Mouse (Mus musculus): Measurements from ENCODE around the gene Atg4d. TPM values are rescaled to one million over a fixed set of nuclear protein-coding genes. Genes with fewer than 3 reads are reported as not detected.

Gene Atg4d
- polyA plus RNA-seq, 1 experiment from 2014 or later: 31.9 TPM

GRCm38 (mm10) chr9:21313394-21313793, 48.3 kb downstream of the Atg4d start:
- no peak overlapping the region for H3K9ac ChIP-seq (ENCODE audit: low read length)
- ATAC-seq (ENCODE audit: insufficient number of reproducible peaks, low FRiP score, low TSS enrichment, low read depth) (no peak), DNase-seq (ENCODE audit: low spot score) (peak; percentile 93)
- no peaks in the 10 kb centered on the region for H3K36me3 ChIP-seq (ENCODE audit: control insufficient read depth, insufficient read depth, low read length)
- H3K27me3 ChIP-seq (ENCODE audit: control insufficient read depth, insufficient read depth, low read length): peaks cover 18% of the 10 kb centered on the region
- no peak overlapping the region for H3K4me3 ChIP-seq (ENCODE audit: low read depth, low read length)
- no peaks in the 10 kb centered on the region for H3K9me3 ChIP-seq (ENCODE audit: control insufficient read depth, low read length)
- no peaks in the 10 kb centered on the region for H3K4me1 ChIP-seq (ENCODE audit: control insufficient read depth, insufficient read depth, low read length)
- H3K4me2 ChIP-seq (ENCODE audit: low read depth, severe bottlenecking): no peak overlapping the region
- no peak overlapping the region for H3K27ac ChIP-seq (replicated peaks; ENCODE audit: low read depth, low read length)
- 7% methylated on average over 11 of the region's 11 CpGs for WGBS

GRCm38 (mm10) chr9:21314367-21315140, 49.5 kb downstream of the Atg4d start:
- Histone ChIP-seq H3K4me3 (ENCODE audit: low read depth, low read length) (no peak overlapping the region), H3K4me1 (ENCODE audit: control insufficient read depth, insufficient read depth, low read length) (no peaks in the 10 kb centered on the region), H3K9me3 (ENCODE audit: control insufficient read depth, low read length) (no peaks in the 10 kb centered on the region), H3K9ac (ENCODE audit: low read length) (no peak overlapping the region), H3K4me2 (ENCODE audit: low read depth, severe bottlenecking) (no peak overlapping the region), H3K27me3 (ENCODE audit: control insufficient read depth, insufficient read depth, low read length) (peaks cover 18% of the 10 kb centered on the region), H3K36me3 (ENCODE audit: control insufficient read depth, insufficient read depth, low read length) (no peaks in the 10 kb centered on the region), H3K27ac (replicated peaks; ENCODE audit: low read depth, low read length) (no peak overlapping the region)
- 85% methylated on average over 9 of the region's 9 CpGs for WGBS
- DNase-seq (ENCODE audit: low spot score) (no peak), ATAC-seq (ENCODE audit: insufficient number of reproducible peaks, low FRiP score, low TSS enrichment, low read depth) (no peak)

GRCm38 (mm10) chr9:21315421-21315820, 50.3 kb downstream of the Atg4d start:
- DNase-seq (ENCODE audit: low spot score) (no peak), ATAC-seq (ENCODE audit: insufficient number of reproducible peaks, low FRiP score, low TSS enrichment, low read depth) (no peak)
- Histone ChIP-seq H3K27me3 (ENCODE audit: control insufficient read depth, insufficient read depth, low read length) (peaks cover 18% of the 10 kb centered on the region), H3K4me3 (ENCODE audit: low read depth, low read length) (no peak overlapping the region), H3K27ac (replicated peaks; ENCODE audit: low read depth, low read length) (no peak overlapping the region), H3K9ac (ENCODE audit: low read length) (no peak overlapping the region), H3K36me3 (ENCODE audit: control insufficient read depth, insufficient read depth, low read length) (no peaks in the 10 kb centered on the region), H3K9me3 (ENCODE audit: control insufficient read depth, low read length) (no peaks in the 10 kb centered on the region), H3K4me1 (ENCODE audit: control insufficient read depth, insufficient read depth, low read length) (no peaks in the 10 kb centered on the region), H3K4me2 (ENCODE audit: low read depth, severe bottlenecking) (no peak overlapping the region)
- WGBS: 66% methylated on average over 5 of the region's 5 CpGs

DNA sequence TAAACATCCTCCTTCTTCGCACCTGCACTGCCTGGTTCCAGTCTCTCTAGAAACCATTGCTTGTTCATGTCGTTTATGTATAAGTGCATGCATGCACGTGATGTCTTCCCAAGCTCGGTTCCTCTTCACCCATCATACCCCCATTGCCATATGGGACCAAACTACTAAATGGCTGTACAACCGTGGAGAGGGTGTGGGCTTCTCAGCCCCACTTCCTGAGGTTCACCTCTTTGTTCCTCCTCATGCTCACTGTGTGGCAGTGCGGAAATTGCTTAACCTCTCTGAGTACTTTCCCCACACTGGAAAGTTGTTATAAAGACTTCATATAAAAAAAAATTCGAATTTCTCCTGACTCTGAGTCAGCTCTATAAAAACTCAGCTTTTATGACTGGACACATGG, 51.6 kb downstream of the Atg4d start:
- no peaks in the 10 kb centered on the region for H3K36me3 ChIP-seq (ENCODE audit: control insufficient read depth, insufficient read depth, low read length)
- no peak for DNase-seq (ENCODE audit: low spot score)
- peaks cover 12% of the 10 kb centered on the region for H3K27me3 ChIP-seq (ENCODE audit: control insufficient read depth, insufficient read depth, low read length)
- no peaks in the 10 kb centered on the region for H3K9me3 ChIP-seq (ENCODE audit: control insufficient read depth, low read length)
- no peak for ATAC-seq (ENCODE audit: insufficient number of reproducible peaks, low FRiP score, low TSS enrichment, low read depth)
- H3K4me3 ChIP-seq (ENCODE audit: low read depth, low read length): no peak overlapping the region
- H3K4me1 ChIP-seq (ENCODE audit: control insufficient read depth, insufficient read depth, low read length): peaks cover 6% of the 10 kb centered on the region
- H3K27ac ChIP-seq (replicated peaks; ENCODE audit: low read depth, low read length): no peak overlapping the region
- H3K9ac ChIP-seq (ENCODE audit: low read length): no peak overlapping the region
- WGBS: 79% methylated on average over 7 of the region's 7 CpGs
- no peak overlapping the region for H3K4me2 ChIP-seq (ENCODE audit: low read depth, severe bottlenecking)

DNA sequence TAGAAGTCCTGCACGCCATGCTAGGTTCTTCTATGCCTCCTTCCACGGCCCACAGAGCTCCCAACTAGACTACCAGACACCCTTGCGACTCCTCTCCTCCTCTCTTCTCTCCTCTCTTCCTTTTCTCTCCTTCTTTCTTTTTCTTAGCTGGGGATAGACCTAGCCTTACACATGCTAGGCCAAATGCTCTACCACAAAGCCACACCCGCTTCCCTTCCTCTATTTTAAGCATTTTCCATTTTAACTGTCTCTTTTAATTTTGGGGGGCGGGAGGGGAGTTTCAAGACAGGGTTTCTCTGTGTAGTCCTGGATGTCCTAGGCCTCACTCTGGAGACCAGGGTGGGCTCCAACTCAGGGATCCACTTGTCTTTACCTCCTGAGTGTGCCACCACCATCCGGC, 53.7 kb downstream of the Atg4d start:
- WGBS: 88% methylated on average over 6 of the region's 6 CpGs
- Histone ChIP-seq H3K9ac (ENCODE audit: low read length) (no peak overlapping the region), H3K4me3 (ENCODE audit: low read depth, low read length) (no peak overlapping the region), H3K4me2 (ENCODE audit: low read depth, severe bottlenecking) (no peak overlapping the region), H3K36me3 (ENCODE audit: control insufficient read depth, insufficient read depth, low read length) (no peaks in the 10 kb centered on the region), H3K27me3 (ENCODE audit: control insufficient read depth, insufficient read depth, low read length) (no peaks in the 10 kb centered on the region), H3K4me1 (ENCODE audit: control insufficient read depth, insufficient read depth, low read length) (peaks cover 10% of the 10 kb centered on the region), H3K9me3 (ENCODE audit: control insufficient read depth, low read length) (no peaks in the 10 kb centered on the region), H3K27ac (replicated peaks; ENCODE audit: low read depth, low read length) (no peak overlapping the region)
- DNase-seq (ENCODE audit: low spot score) (no peak), ATAC-seq (ENCODE audit: insufficient number of reproducible peaks, low FRiP score, low TSS enrichment, low read depth) (no peak)

- no peak overlapping the region for H3K27ac ChIP-seq (replicated peaks; ENCODE audit: low read depth, low read length)
- ATAC-seq (ENCODE audit: insufficient number of reproducible peaks, low FRiP score, low TSS enrichment, low read depth) (no peak), DNase-seq (ENCODE audit: low spot score) (no peak)
- H3K4me3 ChIP-seq (ENCODE audit: low read depth, low read length): no peak overlapping the region
- H3K9ac ChIP-seq (ENCODE audit: low read length): no peak overlapping the region
- no peaks in the 10 kb centered on the region for H3K27me3 ChIP-seq (ENCODE audit: control insufficient read depth, insufficient read depth, low read length)
- peaks cover 10% of the 10 kb centered on the region for H3K4me1 ChIP-seq (ENCODE audit: control insufficient read depth, insufficient read depth, low read length)
- no peaks in the 10 kb centered on the region for H3K9me3 ChIP-seq (ENCODE audit: control insufficient read depth, low read length)
- no peaks in the 10 kb centered on the region for H3K36me3 ChIP-seq (ENCODE audit: control insufficient read depth, insufficient read depth, low read length)
- H3K4me2 ChIP-seq (ENCODE audit: low read depth, severe bottlenecking): no peak overlapping the region
- 91% methylated on average over 4 of the region's 4 CpGs for WGBS
Observed at GRCm38 (mm10) chr9:21319503-21319902, 54.4 kb downstream of the Atg4d start.

DNA sequence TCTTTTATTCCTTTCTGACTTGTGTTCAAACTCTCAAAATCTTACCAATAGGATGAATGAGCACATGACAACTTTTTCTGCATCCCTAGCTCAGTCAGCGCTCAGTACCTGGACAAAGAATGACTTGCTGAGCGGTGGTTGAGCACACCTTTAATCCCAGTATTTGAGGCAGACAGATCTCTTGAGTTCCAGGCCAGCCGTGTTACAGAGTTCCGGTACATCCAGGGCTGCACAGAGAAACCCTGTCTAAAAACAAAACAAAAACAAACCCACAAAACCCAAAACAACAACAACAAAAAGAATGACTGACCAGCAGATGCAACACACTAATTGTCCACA, 55.2 kb downstream of the Atg4d start:
- Histone ChIP-seq H3K4me3 (ENCODE audit: low read depth, low read length) (peak overlapping the region; percentile 76), H3K27me3 (ENCODE audit: control insufficient read depth, insufficient read depth, low read length) (no peaks in the 10 kb centered on the region), H3K27ac (replicated peaks; ENCODE audit: low read depth, low read length) (no peak overlapping the region), H3K4me1 (ENCODE audit: control insufficient read depth, insufficient read depth, low read length) (peaks cover 10% of the 10 kb centered on the region), H3K36me3 (ENCODE audit: control insufficient read depth, insufficient read depth, low read length) (no peaks in the 10 kb centered on the region), H3K4me2 (ENCODE audit: low read depth, severe bottlenecking) (peak overlapping the region; percentile 61), H3K9ac (ENCODE audit: low read length) (no peak overlapping the region), H3K9me3 (ENCODE audit: control insufficient read depth, low read length) (no peaks in the 10 kb centered on the region)
- DNase-seq (ENCODE audit: low spot score): no peak
- peak; percentile 23; the same call in 1 of the 2 replicates for ATAC-seq (ENCODE audit: insufficient number of reproducible peaks, low FRiP score, low TSS enrichment, low read depth)
- WGBS: 36% methylated on average over 4 of the region's 4 CpGs

DNA sequence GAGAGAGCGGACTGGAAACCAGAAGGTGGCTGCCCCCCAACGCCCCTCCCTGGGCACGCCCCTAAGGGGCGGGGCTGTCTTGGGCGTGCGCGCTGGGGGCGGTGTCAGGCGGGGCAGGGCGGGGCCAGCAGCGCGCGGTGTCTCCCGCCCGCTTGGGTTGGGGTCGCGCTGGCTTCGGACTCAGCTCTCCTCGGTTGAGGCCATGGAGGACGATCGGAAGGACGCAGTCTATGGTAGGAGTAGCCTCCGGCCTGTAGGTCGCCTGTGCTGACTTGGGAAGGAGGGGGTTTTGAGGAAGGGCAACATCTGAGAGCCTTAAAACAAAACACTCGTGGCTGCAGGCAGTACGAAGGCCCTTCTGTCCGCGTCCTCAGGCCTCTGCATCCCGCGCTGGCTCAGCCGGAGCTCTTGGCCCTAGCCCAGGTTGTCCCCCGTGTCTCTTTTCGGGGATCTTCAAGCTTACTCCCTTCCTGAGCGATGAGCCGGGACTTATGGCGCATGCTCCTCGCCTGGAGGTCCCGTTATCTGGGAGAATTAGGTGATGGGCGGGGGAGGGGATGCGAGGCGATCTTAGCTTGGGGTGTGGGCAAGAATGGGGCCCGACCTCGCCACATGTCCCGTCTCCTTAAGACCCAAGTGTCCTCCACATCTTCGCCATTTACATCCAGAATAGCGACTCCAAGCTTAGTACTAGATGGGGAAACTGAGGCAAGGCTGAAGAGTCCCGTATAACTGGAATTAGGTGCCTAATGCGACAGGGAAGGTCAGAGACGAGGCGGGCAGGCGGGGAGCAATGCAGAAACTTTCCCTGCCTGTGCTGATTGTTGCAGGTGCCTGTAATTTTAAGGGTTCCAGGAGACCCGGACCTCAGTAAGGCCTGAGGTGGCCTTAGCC, 55.8 kb downstream of the Atg4d start, which contains the start of gene Slc44a2:
Slc44a2 (plus strand) TSS at position 80 of the 894 bp plus-strand sequence.
- H3K4me2 ChIP-seq (ENCODE audit: low read depth, severe bottlenecking): peak within 1 kb of the TSS; percentile 61
- peaks cover 10% of the 10 kb centered on the region for H3K4me1 ChIP-seq (ENCODE audit: control insufficient read depth, insufficient read depth, low read length)
- no peaks in the 10 kb centered on the region for H3K27me3 ChIP-seq (ENCODE audit: control insufficient read depth, insufficient read depth, low read length)
- H3K27ac ChIP-seq (replicated peaks; ENCODE audit: low read depth, low read length): no peak within 1 kb of the TSS
- H3K4me3 ChIP-seq (ENCODE audit: low read depth, low read length): peak within 1 kb of the TSS; percentile 76
- DNase-seq (ENCODE audit: low spot score) (peak; percentile 95), ATAC-seq (ENCODE audit: insufficient number of reproducible peaks, low FRiP score, low TSS enrichment, low read depth) (peak; percentile 93)
- H3K9me3 ChIP-seq (ENCODE audit: control insufficient read depth, low read length): no peaks in the 10 kb centered on the region
- H3K36me3 ChIP-seq (ENCODE audit: control insufficient read depth, insufficient read depth, low read length): no peaks in the 10 kb centered on the region
- WGBS: 1% methylated on average over 52 of the region's 52 CpGs
- H3K9ac ChIP-seq (ENCODE audit: low read length): peak within 1 kb of the TSS; percentile 76
